Mouse (Mus musculus) lung, embryonic 15.5 days (tissue): ENCODE results near the gene Fbxl12. TPM values are rescaled to one million over a fixed set of nuclear protein-coding genes. Genes with fewer than 3 reads are reported as not detected.
"Not testable (repeated sequence)": the region's sequence is repeated elsewhere in the genome, so short reads cannot be mapped to it uniquely, and the experiment has no call there.

Experiments
- ATAC-seq: fragments of 200-750 bp; cut with Nextera tagmentation; 2 replicates; pipeline ENCODE4 v1.8.0; 2017; ENCODE audit warnings: moderate number of reproducible peaks, borderline replicate concordance; ENCODE audit not compliant: low FRiP score, low TSS enrichment; ENCODE audit errors: extremely low read depth
- H3K27ac ChIP-seq: fragments of 300-500 bp; sonication (generic); 2 replicates; pipeline ENCODE4 v1.5.1; 2015; ENCODE audit warnings: moderate library complexity, mild to moderate bottlenecking, inconsistent platforms
- H3K27me3 ChIP-seq: fragments of 300-500 bp; sonication (generic); 2 replicates; pipeline ENCODE4 v1.6.1; 2015; ENCODE audit warnings: inconsistent platforms
- H3K36me3 ChIP-seq: fragments of 300-500 bp; sonication (generic); 2 replicates; pipeline ENCODE4 v1.6.1; 2015; ENCODE audit warnings: inconsistent platforms
- H3K4me1 ChIP-seq: fragments of 300-500 bp; sonication (generic); 2 replicates; pipeline ENCODE4 v1.6.1; 2015; ENCODE audit warnings: inconsistent platforms
- H3K4me2 ChIP-seq: fragments of 300-500 bp; sonication (generic); 2 replicates; pipeline ENCODE4 v1.6.1; 2015; ENCODE audit warnings: inconsistent platforms, mild to moderate bottlenecking, moderate library complexity
- H3K4me3 ChIP-seq: fragments of 300-500 bp; sonication (generic); 2 replicates; pipeline ENCODE4 v1.5.1; 2015; ENCODE audit warnings: mild to moderate bottlenecking, inconsistent platforms
- H3K9ac ChIP-seq: fragments of 300-500 bp; sonication (generic); 2 replicates; pipeline ENCODE4 v1.6.1; 2015; ENCODE audit warnings: inconsistent platforms
- H3K9me3 ChIP-seq: fragments of 300-500 bp; sonication (generic); 2 replicates; pipeline ENCODE4 v1.6.1; 2016; ENCODE audit warnings: inconsistent platforms
- WGBS: fragments of 180-500 bp; shearing (Covaris S2); methylation state at CpG from one replicate; pipeline ENCODE4 v1.1.7; 2015; 5-methylcytosine and 5-hydroxymethylcytosine counted together
- polyA plus RNA-seq: library from polyadenylated mRNA; unstranded; fragments of >200 nt; fragmentation: Nextera tagmentation; extraction: Ambion mirVana; gene quantifications from 2 replicates; pipeline ENCODE4 v1.2.1, GENCODE M21; 2015

Gene Fbxl12
- polyA plus RNA-seq, 1 experiment from 2014 or later = 20.8 TPM

DNA sequence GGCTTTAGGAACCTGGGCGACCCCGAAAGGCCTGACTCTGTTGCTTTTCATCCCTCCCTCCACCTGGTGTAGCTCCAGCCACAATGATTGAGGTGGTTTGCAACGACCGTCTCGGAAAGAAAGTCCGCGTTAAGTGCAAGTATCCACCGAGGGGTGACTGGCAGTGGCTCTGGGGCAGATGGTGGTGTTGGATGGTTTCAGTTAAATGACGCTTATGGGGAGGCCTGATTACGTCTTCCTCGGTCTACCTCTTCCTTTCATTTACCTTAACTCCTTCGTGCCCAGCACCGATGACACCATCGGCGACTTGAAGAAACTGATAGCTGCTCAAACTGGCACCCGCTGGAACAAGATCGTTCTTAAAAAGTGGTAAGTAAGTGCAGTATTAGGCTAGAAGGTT, 554 bp upstream of the Fbxl12 start:
- no peaks in the 10 kb centered on the region for H3K27me3 ChIP-seq
- H3K9me3 ChIP-seq = no peaks in the 10 kb centered on the region
- peaks cover 20% of the 10 kb centered on the region; the same call in 1 of the 2 replicates for H3K36me3 ChIP-seq
- 2% methylated on average over 17 of the region's 17 CpGs for WGBS
- peaks cover 31% of the 10 kb centered on the region for H3K4me1 ChIP-seq
- H3K4me2 ChIP-seq = peak overlapping the region; percentile 95
- no peak for ATAC-seq
- peak overlapping the region; percentile 63 for H3K4me3 ChIP-seq
- peak overlapping the region; percentile 81 for H3K27ac ChIP-seq
- H3K9ac ChIP-seq = peak overlapping the region; percentile 75

GRCm38 (mm10) chr9:20643781-20644180, 786 bp downstream of the Fbxl12 start:
- no peak for ATAC-seq
- Histone ChIP-seq H3K4me1 (peaks cover 31% of the 10 kb centered on the region), H3K9me3 (no peaks in the 10 kb centered on the region), H3K36me3 (peaks cover 26% of the 10 kb centered on the region; the same call in 1 of the 2 replicates), H3K9ac (peak overlapping the region; percentile 75), H3K27me3 (no peaks in the 10 kb centered on the region), H3K4me2 (peak overlapping the region; percentile 95), H3K4me3 (peak overlapping the region; percentile 63), H3K27ac (peak overlapping the region; percentile 98)
- 6% methylated on average over 13 of the region's 13 CpGs for WGBS

DNA sequence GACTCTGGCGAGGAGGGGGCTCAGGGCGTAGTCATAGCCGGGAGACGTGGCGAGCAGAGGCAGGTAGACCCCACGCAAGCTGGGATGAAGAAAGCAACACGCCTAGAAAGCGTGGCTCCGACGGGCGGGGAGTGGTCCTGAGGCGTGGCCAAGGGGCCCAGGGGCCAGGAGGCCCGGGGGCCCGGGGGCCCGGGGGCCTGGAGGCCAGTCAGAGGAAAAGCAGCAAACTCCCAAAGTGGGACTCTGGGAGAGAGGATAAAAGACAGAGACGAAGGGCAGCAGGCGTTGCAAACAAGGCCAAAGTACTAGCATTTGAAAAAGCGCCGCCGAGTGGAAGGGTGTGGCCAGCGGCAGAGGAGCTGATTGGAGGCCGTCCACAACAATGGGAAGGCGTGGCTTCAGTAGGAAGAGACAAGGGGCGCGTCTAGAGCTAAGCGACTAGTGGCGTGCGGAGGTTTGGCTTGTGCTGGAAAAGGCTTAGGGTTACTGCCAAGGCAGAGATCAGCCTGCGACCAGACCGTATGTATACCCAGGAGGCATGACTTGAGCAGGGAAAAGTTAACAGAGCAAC, 1.6 kb downstream of the Fbxl12 start:
- peak overlapping the region; percentile 95 for H3K4me2 ChIP-seq
- no peaks in the 10 kb centered on the region for H3K27me3 ChIP-seq
- peak overlapping the region; percentile 63 for H3K4me3 ChIP-seq
- H3K4me1 ChIP-seq = peaks cover 31% of the 10 kb centered on the region
- H3K27ac ChIP-seq = peak overlapping the region; percentile 98
- H3K9me3 ChIP-seq = no peaks in the 10 kb centered on the region
- under 1% methylated on average over 30 of the region's 30 CpGs for WGBS
- H3K9ac ChIP-seq = peak overlapping the region; percentile 75
- ATAC-seq = peak; percentile 86
- H3K36me3 ChIP-seq = peaks cover 34% of the 10 kb centered on the region; the same call in 1 of the 2 replicates

GRCm38 (mm10) chr9:20642101-20642895, 2.3 kb downstream of the Fbxl12 start, which contains the start of gene Ubl5:
TSS of gene Ubl5 (plus strand) at chr9:20642878.
- Histone ChIP-seq H3K4me1 (peaks cover 31% of the 10 kb centered on the region), H3K27ac (peak within 1 kb of the TSS; percentile 98)

GRCm38 (mm10) chr9:20641501-20641900, 3.1 kb downstream of the Fbxl12 start:
- Histone ChIP-seq H3K4me1 (peaks cover 31% of the 10 kb centered on the region), H3K4me2 (peak overlapping the region; percentile 95), H3K36me3 (peaks cover 25% of the 10 kb centered on the region; the same call in 1 of the 2 replicates), H3K27me3 (no peaks in the 10 kb centered on the region), H3K9me3 (no peaks in the 10 kb centered on the region), H3K9ac (peak overlapping the region; percentile 79), H3K27ac (peak overlapping the region; percentile 98; the same call in 1 of the 2 replicates), H3K4me3 (peak overlapping the region; percentile 63)
- no peak for ATAC-seq
- WGBS = 10% methylated on average over 6 of the region's 6 CpGs

More at GRCm38 (mm10) chr9:20642101-20642895, 2.3 kb downstream of the Fbxl12 start, which contains the start of gene Ubl5:
- peak; percentile 96 for ATAC-seq
- WGBS = under 1% methylated on average over 51 of the region's 51 CpGs
- peak within 1 kb of the TSS; percentile 95 for H3K4me2 ChIP-seq
- peaks cover 33% of the 10 kb centered on the region; the same call in 1 of the 2 replicates for H3K36me3 ChIP-seq
- H3K9me3 ChIP-seq = no peaks in the 10 kb centered on the region
- peak within 1 kb of the TSS; percentile 79 for H3K9ac ChIP-seq
- H3K4me3 ChIP-seq = peak within 1 kb of the TSS; percentile 63
- H3K27me3 ChIP-seq = no peaks in the 10 kb centered on the region

GRCm38 (mm10) chr9:20639486-20639885, 5.1 kb downstream of the Fbxl12 start:
- Histone ChIP-seq H3K4me2 (no peak overlapping the region), H3K4me1 (peaks cover 19% of the 10 kb centered on the region), H3K27ac (no peak overlapping the region), H3K4me3 (no peak overlapping the region), H3K9ac (no peak overlapping the region), H3K27me3 (no peaks in the 10 kb centered on the region), H3K9me3 (no peaks in the 10 kb centered on the region), H3K36me3 (peaks cover 17% of the 10 kb centered on the region; the same call in 1 of the 2 replicates)
- no peak for ATAC-seq
- WGBS = 86% methylated on average over 4 of the region's 4 CpGs

DNA sequence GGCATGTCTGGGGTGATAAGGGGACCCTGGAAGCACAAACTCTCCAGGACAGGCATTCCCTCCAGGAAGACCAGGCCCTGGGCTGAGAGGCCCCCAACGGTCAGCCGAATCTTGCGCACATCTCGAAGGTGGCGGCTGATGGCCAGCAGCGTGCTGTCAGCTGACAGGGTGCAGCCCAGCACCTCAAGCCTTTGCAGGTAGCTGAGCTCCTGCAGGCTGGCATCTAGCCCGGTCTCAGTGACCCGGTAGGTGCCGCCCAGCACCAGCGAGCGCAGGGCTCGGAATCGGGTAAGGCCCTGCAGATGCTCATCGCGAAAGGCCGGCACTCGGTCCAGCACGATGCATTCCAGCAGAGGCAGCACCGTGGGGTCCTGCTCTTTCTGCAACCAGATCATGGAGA, 6.0 kb downstream of the Fbxl12 start:
- H3K9me3 ChIP-seq = no peaks in the 10 kb centered on the region
- H3K36me3 ChIP-seq = peaks cover 17% of the 10 kb centered on the region; the same call in 1 of the 2 replicates
- no peak overlapping the region for H3K4me2 ChIP-seq
- H3K27ac ChIP-seq = no peak overlapping the region
- no peak overlapping the region for H3K4me3 ChIP-seq
- H3K4me1 ChIP-seq = peaks cover 15% of the 10 kb centered on the region
- ATAC-seq = no peak
- H3K27me3 ChIP-seq = no peaks in the 10 kb centered on the region
- WGBS = 94% methylated on average over 19 of the region's 19 CpGs
- no peak overlapping the region for H3K9ac ChIP-seq

GRCm38 (mm10) chr9:20636790-20637189, 7.8 kb downstream of the Fbxl12 start:
- 79% methylated on average over 2 of the region's 2 CpGs for WGBS
- Histone ChIP-seq H3K36me3 (peaks cover 17% of the 10 kb centered on the region; the same call in 1 of the 2 replicates), H3K27me3 (no peaks in the 10 kb centered on the region), H3K9ac (no peak overlapping the region), H3K4me2 (no peak overlapping the region), H3K9me3 (no peaks in the 10 kb centered on the region), H3K4me3 (no peak overlapping the region), H3K27ac (no peak overlapping the region), H3K4me1 (peaks cover 13% of the 10 kb centered on the region)
- no peak for ATAC-seq

- WGBS = 74% methylated on average over 3 of the region's 3 CpGs
- ATAC-seq = peak; percentile 36; the same call in 1 of the 2 replicates
Observed at GRCm38 (mm10) chr9:20636256-20636655, 8.3 kb downstream of the Fbxl12 start.

DNA sequence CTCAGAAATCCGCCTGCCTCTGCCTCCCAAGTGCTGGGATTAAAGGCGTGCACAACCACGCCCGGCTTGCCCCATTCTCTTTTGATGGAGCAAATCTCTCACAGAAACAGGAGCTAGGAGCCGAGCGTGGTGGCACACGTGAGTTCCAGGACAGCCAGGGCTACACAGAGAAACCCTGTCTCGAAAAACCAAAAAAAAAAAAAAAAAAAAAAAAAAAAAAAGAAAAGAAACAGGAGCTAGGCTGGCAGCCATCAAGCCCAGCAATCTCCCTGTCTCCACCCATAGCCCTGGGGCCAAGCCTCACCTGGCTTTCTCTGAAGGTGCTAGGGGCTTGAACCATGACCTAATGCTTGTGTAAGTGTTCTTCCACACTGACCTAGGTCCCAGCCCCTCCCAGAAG, 8.9 kb downstream of the Fbxl12 start:
- H3K4me1 ChIP-seq, H3K4me3 ChIP-seq, H3K9me3 ChIP-seq, H3K9ac ChIP-seq, H3K4me2 ChIP-seq, H3K27ac ChIP-seq, ATAC-seq, H3K27me3 ChIP-seq: not testable (repeated sequence)
- WGBS = 89% methylated on average over 8 of the region's 8 CpGs
- peaks cover 17% of the 10 kb centered on the region; the same call in 1 of the 2 replicates for H3K36me3 ChIP-seq

More at GRCm38 (mm10) chr9:20636256-20636655, 8.3 kb downstream of the Fbxl12 start:
- Histone ChIP-seq H3K9ac (no peak overlapping the region), H3K27ac (no peak overlapping the region), H3K9me3 (no peaks in the 10 kb centered on the region), H3K4me3 (no peak overlapping the region), H3K27me3 (no peaks in the 10 kb centered on the region), H3K4me2 (no peak overlapping the region), H3K36me3 (peaks cover 17% of the 10 kb centered on the region; the same call in 1 of the 2 replicates), H3K4me1 (peaks cover 7% of the 10 kb centered on the region)

GRCm38 (mm10) chr9:20631332-20631731, 13.2 kb downstream of the Fbxl12 start:
- H3K9me3 ChIP-seq = no peaks in the 10 kb centered on the region
- no peak overlapping the region for H3K4me3 ChIP-seq
- H3K4me2 ChIP-seq = no peak overlapping the region
- no peak overlapping the region for H3K9ac ChIP-seq
- H3K4me1 ChIP-seq = no peaks in the 10 kb centered on the region
- H3K27ac ChIP-seq = no peak overlapping the region
- H3K27me3 ChIP-seq = no peaks in the 10 kb centered on the region
- ATAC-seq = no peak
- 89% methylated on average over 2 of the region's 2 CpGs for WGBS
- no peaks in the 10 kb centered on the region for H3K36me3 ChIP-seq

- H3K27ac ChIP-seq = peak overlapping the region; percentile 37; the same call in 1 of the 2 replicates
- H3K4me1 ChIP-seq = no peaks in the 10 kb centered on the region
- WGBS = 68% methylated on average over 2 of the region's 2 CpGs
- no peak overlapping the region for H3K4me2 ChIP-seq
- ATAC-seq = no peak; the same call in 1 of the 2 replicates
- H3K27me3 ChIP-seq = no peaks in the 10 kb centered on the region
- H3K36me3 ChIP-seq = no peaks in the 10 kb centered on the region
- no peak overlapping the region for H3K9ac ChIP-seq
- H3K4me3 ChIP-seq = no peak overlapping the region
- no peaks in the 10 kb centered on the region for H3K9me3 ChIP-seq
Observed at GRCm38 (mm10) chr9:20616685-20617084, 27.9 kb downstream of the Fbxl12 start.
